Mouse (Mus musculus): ENCODE measurements at regions not wholly inside any gene's neighbourhood (a gene's known extent, or its start where the extent isn't known, plus 50 kb on each side); places are given as distances from the start of the nearest gene placed in this dataset.

DNA sequence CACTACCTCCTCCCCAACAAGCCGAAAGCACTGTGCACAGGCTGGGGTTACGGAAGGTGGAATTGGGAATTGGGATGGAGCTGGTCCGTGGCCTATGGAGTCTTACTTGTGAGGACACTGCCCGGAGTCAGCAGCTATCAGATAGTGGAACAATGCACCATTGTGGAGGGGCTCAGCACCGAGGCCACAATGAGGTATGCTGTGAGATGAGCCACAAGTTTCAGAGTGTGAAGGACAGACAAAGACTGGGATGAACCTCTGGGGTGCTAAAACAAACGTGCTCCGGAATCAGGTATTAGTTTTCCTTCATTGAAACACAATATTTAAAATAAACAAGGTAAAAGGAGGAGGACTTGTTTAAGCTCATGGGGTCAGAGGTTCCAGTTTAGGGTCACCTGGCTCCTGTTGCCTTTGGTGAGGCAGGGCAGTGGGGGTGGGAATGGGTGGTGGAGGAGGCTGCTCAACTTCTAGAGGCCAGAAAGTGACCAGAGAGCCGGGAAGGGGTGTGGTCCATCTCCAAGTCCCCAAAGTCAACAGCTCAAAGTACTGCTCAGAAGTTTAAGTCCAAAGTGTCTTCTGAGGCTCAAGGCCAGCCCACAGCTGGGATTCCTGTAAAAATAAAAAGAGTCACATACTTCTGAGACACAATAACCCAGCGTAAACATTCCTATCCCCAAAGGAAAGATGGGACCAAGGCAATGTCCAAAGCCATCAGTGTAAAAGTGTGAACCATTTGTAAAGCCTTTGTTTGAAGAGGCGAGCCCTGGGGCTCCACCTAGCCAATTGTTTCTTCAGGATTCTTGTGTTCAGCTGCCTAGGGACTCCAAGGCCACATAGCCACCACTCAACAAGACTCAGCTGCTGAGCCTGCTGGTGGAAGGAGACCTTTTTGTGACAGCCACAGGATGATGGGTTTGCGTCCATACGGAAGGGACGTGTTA is 80.1 kb downstream of the Gm525 start:
- in situ Hi-C loops (cut with MboI; ENCODE audit: low sequenced_read_pairs): loop anchor here (25.0 kb wide), 1 partner anchor 559 kb away; no protein-coding TSS in a partner anchor

DNA sequence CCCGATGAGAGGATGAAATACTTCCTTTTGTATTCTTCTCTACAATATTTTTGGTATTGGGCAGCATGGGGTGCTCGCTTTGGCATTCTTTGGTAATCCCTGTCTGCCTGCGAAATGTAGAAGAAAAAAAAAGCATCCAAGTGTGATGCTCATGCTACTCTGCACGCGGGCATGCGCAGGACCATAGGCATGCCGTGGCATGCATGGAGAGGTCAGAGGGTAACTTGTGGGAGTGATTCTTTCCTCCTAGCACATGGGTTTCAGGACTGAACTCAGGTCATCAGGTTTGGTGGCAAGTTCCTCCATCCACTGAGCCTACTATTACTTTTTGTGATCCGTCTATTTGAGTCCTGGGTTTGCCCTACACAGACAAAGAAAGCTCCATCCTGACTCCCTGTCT is 74.3 kb downstream of the Gm525 start:
- in situ Hi-C loops (cut with MboI; ENCODE audit: low sequenced_read_pairs): no loop called here

DNA sequence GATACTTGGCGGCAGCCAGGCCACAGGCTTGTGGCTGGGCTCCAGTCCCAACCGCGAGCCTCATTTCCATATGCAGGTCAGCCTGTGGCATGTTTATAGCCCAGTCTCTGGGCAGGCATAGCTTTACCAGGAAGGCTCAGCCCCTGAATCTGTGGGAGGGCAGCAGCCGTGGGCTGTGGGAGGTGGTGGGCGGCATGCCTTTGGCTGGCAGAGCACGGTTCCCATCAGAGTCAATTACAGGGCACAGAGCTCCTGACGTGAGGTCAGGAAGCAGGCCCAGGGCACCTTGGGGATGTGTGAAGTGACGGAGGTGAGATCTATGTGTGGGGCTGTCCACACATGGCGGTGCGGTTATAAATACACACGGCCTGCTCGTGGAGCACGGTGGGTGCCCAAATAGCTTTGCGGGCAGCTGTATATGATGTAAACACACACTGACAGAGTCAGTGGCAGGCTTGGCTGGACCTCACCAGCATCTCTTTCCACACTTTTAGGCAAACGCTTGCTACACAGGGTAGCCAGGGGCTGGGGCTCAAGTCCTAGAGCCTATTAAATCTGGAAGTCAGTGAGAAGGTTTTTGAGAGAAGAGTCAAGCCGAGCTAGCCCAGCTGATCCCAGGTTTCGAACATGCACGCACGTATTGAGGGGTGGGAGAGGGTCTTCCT is 71.8 kb downstream of the Gm525 start:
- in situ Hi-C loops (cut with MboI; ENCODE audit: low sequenced_read_pairs): no loop called here

DNA sequence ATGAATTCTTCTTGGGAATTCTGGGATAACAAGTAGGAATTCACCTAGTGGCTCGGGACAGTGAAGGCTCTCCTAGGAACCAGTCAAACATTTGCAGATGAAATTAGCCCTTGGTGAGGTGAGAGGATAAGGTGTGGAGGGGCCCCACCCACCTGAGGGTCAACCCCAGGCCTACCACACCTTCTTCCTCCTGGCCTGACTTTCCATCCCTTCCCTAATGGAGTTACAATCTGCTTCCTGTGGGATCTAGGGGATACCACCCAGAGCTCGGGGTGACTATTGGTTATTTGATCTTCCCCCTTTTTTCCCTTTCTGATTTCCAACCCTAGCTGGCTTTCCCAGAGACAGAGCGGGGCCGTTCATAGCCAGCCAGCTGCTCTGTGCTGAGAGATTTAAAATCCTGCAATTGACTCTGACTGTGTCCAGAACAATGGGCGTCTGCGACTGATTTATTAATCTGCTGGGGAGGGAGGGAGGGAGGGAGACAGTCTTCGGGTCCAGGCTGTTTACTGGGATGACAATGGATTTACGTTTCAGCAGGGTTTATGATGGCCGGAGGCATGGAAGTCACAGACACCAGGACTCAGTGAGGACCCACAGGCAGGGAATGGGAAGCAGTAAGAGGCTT is 69.0 kb downstream of the Gm525 start:
- in situ Hi-C loops (cut with MboI; ENCODE audit: low sequenced_read_pairs): no loop called here
